Comparison of ENCODE assay signal across 25 mouse cellular contexts in the genomic region with DNA sequence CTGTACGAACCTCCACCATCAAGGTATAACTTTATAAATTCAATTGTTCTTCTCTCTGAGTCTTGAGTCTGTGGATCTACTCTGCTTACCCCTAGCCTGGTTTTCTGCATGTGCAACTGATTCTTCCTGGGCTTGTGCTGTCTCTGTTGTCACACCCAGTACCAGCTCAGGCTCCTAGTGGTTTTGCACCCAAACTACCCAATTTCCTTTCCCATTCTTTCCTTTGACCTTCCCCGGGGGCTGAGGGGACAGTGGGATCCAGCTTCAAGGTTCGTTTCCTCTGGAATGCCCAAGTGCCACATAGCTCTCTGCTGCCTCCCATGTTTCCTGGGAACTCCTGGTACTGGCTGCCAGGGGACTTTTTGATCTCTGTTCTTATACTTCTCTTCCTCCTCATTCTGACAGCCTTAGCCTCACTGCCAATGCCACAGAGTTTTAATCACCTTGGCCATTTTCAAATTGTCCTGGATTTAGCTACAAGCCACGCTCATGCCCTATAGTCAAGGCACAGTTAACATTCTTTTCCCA. TPM values are rescaled to one million over a fixed set of nuclear protein-coding genes. Genes with fewer than 3 reads are reported as not detected.
DNase-seq lines count a peak whose midpoint lies in the region; ATAC-seq and TF ChIP-seq lines count a peak whose summit lies in the region.
"Had no signal": no experiment of that assay in that cellular context is flagged by ENCODE, and none has a peak within 500 bp of the region (broad histone marks: within the 10 kb centered on the region; RNA-seq: fewer than 3 reads in every experiment).

No protein-coding gene starts in this region.

- peak; percentile 23 for TF ChIP-seq CTCF in midbrain, postnatal 0 days (IDR thresholded peaks at IDR 0.05)

- no peak overlapping the region for H3K9ac ChIP-seq in kidney, embryonic 16.5 days (replicated peaks; ENCODE audit: low read length)
- H3K9ac ChIP-seq in midbrain, postnatal 0 days (replicated peaks; ENCODE audit: low read length, poor library complexity, severe bottlenecking), result no peak overlapping the region
- no peak overlapping the region for H3K9ac ChIP-seq in midbrain, embryonic 15.5 days
- H3K9ac ChIP-seq: heart, embryonic 13.5 days; hindbrain, embryonic 12.5 days; limb, embryonic 12.5 days; liver, postnatal 0 days had no signal

- H3K9me3 ChIP-seq in kidney, embryonic 16.5 days (ENCODE audit: low read length), result no peaks in the 10 kb centered on the region
- H3K9me3 ChIP-seq in midbrain, postnatal 0 days (ENCODE audit: low read length), result no peaks in the 10 kb centered on the region
- H3K9me3 ChIP-seq in midbrain, embryonic 15.5 days, result no peaks in the 10 kb centered on the region
- H3K9me3 ChIP-seq: heart, embryonic 13.5 days; hindbrain, embryonic 12.5 days; limb, embryonic 12.5 days; megakaryocyte, embryonic 14.5 days had no signal

- no peaks in the 10 kb centered on the region for H3K36me3 ChIP-seq in kidney, embryonic 16.5 days (ENCODE audit: insufficient read depth, low read length)
- H3K36me3 ChIP-seq in midbrain, postnatal 0 days (ENCODE audit: insufficient read depth, low read length), result peaks cover 16% of the 10 kb centered on the region
- no peaks in the 10 kb centered on the region for H3K36me3 ChIP-seq in midbrain, embryonic 15.5 days (replicated peaks)
- H3K36me3 ChIP-seq: heart, embryonic 13.5 days; hindbrain, embryonic 12.5 days; limb, embryonic 12.5 days had no signal

- DNase-seq in heart, adult 11 months, result peak; percentile 83
- DNase-seq in heart, adult 18-20 months, result no peak
- peak; percentile 12 for DNase-seq in kidney, postnatal 14 days
- no peak for DNase-seq in midbrain, postnatal 0 days (ENCODE audit: low spot score)
- no peak for DNase-seq in adrenal gland, postnatal 14 days
- DNase-seq: adrenal gland, postnatal 10 days; cerebellum, adult 8-10 months; cerebellum, postnatal 36 days; gastrocnemius, postnatal 10 days; liver, postnatal 0 days; lung, postnatal 36 days; midbrain, embryonic 14.5 days; thymus, postnatal 25 days had no signal

- H3K27ac ChIP-seq in kidney, embryonic 16.5 days (ENCODE audit: low read length), result no peak overlapping the region
- no peak overlapping the region for H3K27ac ChIP-seq in midbrain, postnatal 0 days (ENCODE audit: low read depth, low read length)
- H3K27ac ChIP-seq in midbrain, embryonic 15.5 days, result no peak overlapping the region
- H3K27ac ChIP-seq: heart, embryonic 13.5 days; hindbrain, embryonic 12.5 days; limb, embryonic 12.5 days had no signal

- no peak for ATAC-seq in kidney, embryonic 16.5 days (ENCODE audit: low FRiP score, low TSS enrichment)
- ATAC-seq in midbrain, postnatal 0 days (ENCODE audit: low FRiP score), result no peak
- ATAC-seq in midbrain, embryonic 15.5 days (replicated peaks), result no peak
- ATAC-seq: activated CD4-positive, CD25-positive, alpha-beta regulatory T cell, adult 4 months; CD4-positive, CD25-positive, alpha-beta regulatory T cell, adult 4 months; forebrain, embryonic 14.5 days; inflammation-experienced regulatory T-cells, adult 6 months; liver, postnatal 0 days had no signal

- H3K4me2 ChIP-seq in kidney, embryonic 16.5 days (replicated peaks; ENCODE audit: low read depth, low read length), result no peak overlapping the region
- H3K4me2 ChIP-seq in midbrain, postnatal 0 days (ENCODE audit: low read depth, low read length, poor library complexity, severe bottlenecking), result no peak overlapping the region
- H3K4me2 ChIP-seq in midbrain, embryonic 15.5 days, result no peak overlapping the region
- H3K4me2 ChIP-seq: heart, embryonic 13.5 days; hindbrain, embryonic 12.5 days; limb, embryonic 12.5 days; liver, embryonic 11.5 days had no signal

- no peaks in the 10 kb centered on the region for H3K27me3 ChIP-seq in kidney, embryonic 16.5 days (ENCODE audit: insufficient read depth, low read length)
- no peaks in the 10 kb centered on the region for H3K27me3 ChIP-seq in midbrain, postnatal 0 days (ENCODE audit: insufficient read depth, low read length)
- H3K27me3 ChIP-seq in midbrain, embryonic 15.5 days (replicated peaks), result no peaks in the 10 kb centered on the region
- H3K27me3 ChIP-seq: hindbrain, embryonic 12.5 days; limb, embryonic 12.5 days had no signal

- no peak overlapping the region for H3K4me3 ChIP-seq in kidney, embryonic 16.5 days (ENCODE audit: low read length)
- H3K4me3 ChIP-seq in midbrain, postnatal 0 days (ENCODE audit: low read depth, low read length), result no peak overlapping the region
- no peak overlapping the region for H3K4me3 ChIP-seq in midbrain, embryonic 15.5 days
- H3K4me3 ChIP-seq: heart, embryonic 13.5 days; hindbrain, embryonic 12.5 days; limb, embryonic 12.5 days; megakaryocyte, embryonic 14.5 days had no signal

- 47% methylated on average over 4 of the region's 4 CpGs for WGBS in kidney, embryonic 16.5 days
- 62% methylated on average over 4 of the region's 4 CpGs for WGBS in midbrain, postnatal 0 days
- WGBS in midbrain, embryonic 15.5 days, result 66% methylated on average over 4 of the region's 4 CpGs

- H3K4me1 ChIP-seq in kidney, embryonic 16.5 days (ENCODE audit: insufficient read depth, low read length), result no peaks in the 10 kb centered on the region
- no peaks in the 10 kb centered on the region for H3K4me1 ChIP-seq in midbrain, postnatal 0 days (ENCODE audit: insufficient read depth, low read length)
- no peaks in the 10 kb centered on the region for H3K4me1 ChIP-seq in midbrain, embryonic 15.5 days
- H3K4me1 ChIP-seq: heart, embryonic 13.5 days; hindbrain, embryonic 12.5 days; limb, embryonic 12.5 days had no signal

RNA-seq across cellular contexts. Expression of a gene that starts 20.3 kb away (rescaled TPM):
- total RNA-seq in heart, adult 18-20 months (2021), result 10 to 100 TPM; 11.4 to 11.5 TPM
- 37.9 and 39.3 TPM in 2 replicates for polyA plus RNA-seq in kidney, embryonic 16.5 days (2015; fragmentation: Nextera tagmentation; extraction: Ambion mirVana)
- total RNA-seq in midbrain, postnatal 0 days (2014; rRNA removed), result 23.0 and 28.7 TPM in 2 replicates
- polyA plus RNA-seq in midbrain, postnatal 0 days (2015; fragmentation: Nextera tagmentation; extraction: Ambion mirVana), result 16.5 TPM in 2 replicates
- 25.9 and 26.3 TPM in 2 replicates for polyA plus RNA-seq in midbrain, embryonic 15.5 days (2015; fragmentation: Nextera tagmentation; extraction: Ambion mirVana)
- total RNA-seq in adrenal gland, postnatal 14 days (2021), result 17.4 and 17.6 TPM in 2 replicates

RNA-seq across cellular contexts. Expression of a gene that starts 37.3 kb away (rescaled TPM):
- total RNA-seq in heart, adult 18-20 months (2021), result 10 to 100 TPM; 16.4 to 16.5 TPM
- 1.3 and 1.5 TPM in 2 replicates for polyA plus RNA-seq in kidney, embryonic 16.5 days (2015; fragmentation: Nextera tagmentation; extraction: Ambion mirVana)
- total RNA-seq in midbrain, postnatal 0 days (2014; rRNA removed), result 7.2 and 7.7 TPM in 2 replicates
- 3.3 and 3.7 TPM in 2 replicates for polyA plus RNA-seq in midbrain, postnatal 0 days (2015; fragmentation: Nextera tagmentation; extraction: Ambion mirVana)
- polyA plus RNA-seq in midbrain, embryonic 15.5 days (2015; fragmentation: Nextera tagmentation; extraction: Ambion mirVana), result 4.8 and 6.0 TPM in 2 replicates
- total RNA-seq in adrenal gland, postnatal 14 days (2021), result 4.8 and 5.1 TPM in 2 replicates
- total RNA-seq: granulocyte monocyte progenitor cell, adult 5-6 weeks had no signal

Comparison
In these comparisons a context has a peak if more than half of its experiments do, and no peak if none do; other contexts are left out.
1. DNase-seq: peak in heart, adult 11 months (single experiment) and kidney, postnatal 14 days (single experiment); none in heart, adult 18-20 months (0 of 2), midbrain, postnatal 0 days (single experiment) and adrenal gland, postnatal 14 days (single experiment).